Mouse (Mus musculus) liver, postnatal 0 days (tissue): Measurements from ENCODE around the gene Banp. TPM values are rescaled to one million over a fixed set of nuclear protein-coding genes. Genes with fewer than 3 reads are reported as not detected.
A peak's percentile ranks its signal among the peaks of the same experiment; 100 is the strongest.

Experiments used
- ATAC-seq: fragments of 200-750 bp; cut with Nextera tagmentation; 2 replicates; pipeline ENCODE4 v1.8.0; 2017; ENCODE audit warnings: mild to moderate bottlenecking, moderate library complexity
- DNase-seq: peaks from one replicate; pipeline ENCODE4 v3.0.0-alpha.2; 2016
- H3K27ac ChIP-seq: fragments of 300-500 bp; sonication (generic); 2 replicates; pipeline ENCODE4 v1.5.1; 2014; ENCODE audit warnings: antibody characterized with exemption, moderate library complexity, mild to moderate bottlenecking, low read depth
- H3K27me3 ChIP-seq: fragments of 300-500 bp; sonication (generic); 2 replicates; pipeline ENCODE4 v1.6.1; 2014; ENCODE audit warnings: low read length, control low read depth, mixed read lengths; ENCODE audit not compliant: insufficient read depth
- H3K36me3 ChIP-seq: fragments of 300-500 bp; sonication (generic); replicated peaks from 2 replicates; pipeline ENCODE4 v1.6.1; 2014; ENCODE audit warnings: mild to moderate bottlenecking, control low read depth, low read length, moderate library complexity, mixed read lengths; ENCODE audit not compliant: insufficient read depth
- H3K4me1 ChIP-seq: fragments of 300-500 bp; sonication (generic); 2 replicates; pipeline ENCODE4 v1.6.1; 2014; ENCODE audit warnings: antibody characterized with exemption, mild to moderate bottlenecking, control low read depth; ENCODE audit not compliant: insufficient read depth
- H3K4me2 ChIP-seq: fragments of 300-500 bp; sonication (generic); 2 replicates; pipeline ENCODE4 v1.6.1; 2014; ENCODE audit warnings: low read depth, mild to moderate bottlenecking, low read length, moderate library complexity, mixed read lengths
- H3K4me3 ChIP-seq: fragments of 300-500 bp; sonication (generic); 2 replicates; pipeline ENCODE4 v1.5.1; 2014; ENCODE audit warnings: low read depth, low read length
- H3K9ac ChIP-seq: fragments of 300-500 bp; sonication (generic); replicated peaks from 2 replicates; pipeline ENCODE4 v1.6.1; 2014; ENCODE audit warnings: mild to moderate bottlenecking, moderate library complexity
- H3K9me3 ChIP-seq: fragments of 300-500 bp; sonication (generic); 2 replicates; pipeline ENCODE4 v1.6.1; 2016; ENCODE audit warnings: mild to moderate bottlenecking, control low read depth, low read length, mixed read lengths
- CTCF ChIP-seq: sonication (generic); IDR thresholded peaks from 2 replicates; pipeline ENCODE4 v1.5.1; 2016; ENCODE audit warnings: antibody characterized with exemption, low read depth
- EP300 ChIP-seq: IDR thresholded peaks from 2 replicates; pipeline ENCODE4 v1.6.1; 2016; ENCODE audit warnings: antibody characterized with exemption, low read depth, mild to moderate bottlenecking
- WGBS: fragments of 180-500 bp; shearing (Covaris S2); extraction: QIAGEN DNeasy Blood & Tissue Kit; methylation state at CpG from one replicate; pipeline ENCODE4 v1.1.7; 2014; ENCODE audit not compliant: insufficient replicate concordance; 5-methylcytosine and 5-hydroxymethylcytosine counted together
- polyA plus RNA-seq: library from polyadenylated mRNA; unstranded; fragments of >200 nt; fragmentation: Nextera tagmentation; extraction: Ambion mirVana; gene quantifications from 2 replicates; pipeline ENCODE4 v1.2.1, GENCODE M21; 2015

The Banp gene
- polyA plus RNA-seq, 1 experiment from 2014 or later: 7.6 TPM

DNA sequence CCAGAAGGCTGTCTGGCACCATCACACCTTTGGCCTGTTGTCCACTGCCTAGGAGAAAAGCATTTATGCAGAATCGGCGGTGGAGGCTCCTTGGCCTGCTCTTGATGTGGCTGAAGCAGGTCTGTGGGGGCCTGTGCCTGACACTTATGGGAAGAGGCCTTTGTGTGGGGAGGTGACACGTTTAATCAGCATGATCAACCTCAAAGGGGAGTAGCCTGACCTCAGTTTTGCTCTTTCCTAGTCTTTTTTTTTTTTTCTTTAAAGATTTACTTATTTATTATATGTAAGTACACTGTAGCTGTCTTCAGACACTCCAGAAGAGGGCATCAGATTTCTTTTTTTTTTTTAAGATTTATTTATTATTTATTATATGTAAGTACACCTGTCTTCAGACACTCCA is 13.3 kb downstream of the Banp start:
- no peak for ATAC-seq
- Histone ChIP-seq H3K4me2 (no peak overlapping the region), H3K27ac (no peak overlapping the region), H3K27me3 (no peaks in the 10 kb centered on the region), H3K9ac (no peak overlapping the region), H3K4me3 (no peak overlapping the region), H3K9me3 (no peaks in the 10 kb centered on the region), H3K4me1 (peaks cover 24% of the 10 kb centered on the region), H3K36me3 (no peaks in the 10 kb centered on the region)
- TF ChIP-seq CTCF: no peak
- TF ChIP-seq EP300: no peak
- DNase-seq: no peak
- WGBS: 59% methylated on average over 3 of the region's 3 CpGs

DNA sequence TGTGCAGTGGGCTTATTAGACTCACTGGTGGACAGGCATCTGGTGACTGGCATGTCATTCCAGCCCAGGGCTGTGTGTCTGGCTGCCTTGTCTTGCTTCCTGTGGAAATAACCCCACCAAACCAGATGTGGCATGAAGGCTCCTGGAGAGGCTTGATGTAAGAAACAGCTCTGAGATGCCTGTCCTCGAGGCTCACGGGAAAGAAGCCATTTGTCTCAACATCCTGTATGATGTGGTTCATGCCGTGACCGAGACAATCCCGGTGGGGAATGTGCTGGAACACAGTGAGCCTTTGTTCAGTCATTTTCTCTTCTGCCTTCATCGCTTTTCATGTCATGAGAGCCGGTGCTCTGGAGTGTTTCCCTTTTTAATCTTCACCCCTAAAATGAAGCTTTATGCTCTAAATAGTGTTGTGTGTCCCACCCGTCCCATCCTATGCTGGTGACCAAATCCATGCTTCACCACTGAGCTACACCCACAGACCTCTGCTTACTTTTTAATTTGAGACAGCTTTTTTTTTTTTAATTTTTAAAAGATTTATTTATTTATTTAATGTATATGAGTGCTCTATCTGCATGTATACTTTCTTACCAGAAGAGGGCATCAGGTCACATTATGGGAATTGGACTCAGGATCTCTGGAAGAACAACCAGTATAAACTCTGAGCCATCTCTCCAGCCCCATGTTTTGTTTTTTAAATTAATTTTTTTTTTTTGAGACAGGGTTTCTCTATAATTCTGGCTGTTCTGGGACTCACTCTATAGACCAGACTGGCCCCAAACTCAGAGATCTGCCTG is 15.4 kb downstream of the Banp start:
- no peak overlapping the region for H3K27ac ChIP-seq
- H3K27me3 ChIP-seq: no peaks in the 10 kb centered on the region
- no peaks in the 10 kb centered on the region for H3K36me3 ChIP-seq
- no peak overlapping the region for H3K9ac ChIP-seq
- no peak for DNase-seq
- H3K9me3 ChIP-seq: no peaks in the 10 kb centered on the region
- peaks cover 15% of the 10 kb centered on the region for H3K4me1 ChIP-seq
- 84% methylated on average over 8 of the region's 8 CpGs for WGBS
- TF ChIP-seq CTCF (0 out of 2 replicates have a peak, but pooled peaks have one; percentile 9), EP300 (no peak)
- H3K4me2 ChIP-seq: no peak overlapping the region
- H3K4me3 ChIP-seq: no peak overlapping the region
- no peak for ATAC-seq

DNA sequence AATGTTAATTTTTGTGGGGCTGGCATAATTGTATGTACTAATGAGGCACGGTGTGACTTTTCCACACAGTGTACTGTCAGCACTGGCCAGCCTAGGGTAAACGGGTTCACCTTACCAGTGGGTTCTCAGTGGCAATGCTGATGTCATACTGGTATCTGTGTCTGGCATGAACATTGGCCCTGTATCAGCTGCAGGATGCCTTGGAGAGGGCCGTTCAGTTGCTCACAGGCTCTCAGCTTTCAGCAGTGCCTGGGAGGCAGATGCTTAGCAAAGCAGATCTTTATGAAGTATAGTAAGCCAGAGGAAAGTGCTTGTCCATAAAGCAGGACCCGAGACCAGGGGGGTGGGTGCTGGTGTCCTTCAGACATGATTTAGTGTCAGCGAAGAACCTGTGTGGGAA is 16.6 kb downstream of the Banp start:
- 76% methylated on average over 5 of the region's 5 CpGs for WGBS
- peaks cover 15% of the 10 kb centered on the region for H3K4me1 ChIP-seq
- H3K9me3 ChIP-seq: no peaks in the 10 kb centered on the region
- H3K36me3 ChIP-seq: peaks cover 6% of the 10 kb centered on the region
- no peak overlapping the region for H3K9ac ChIP-seq
- no peaks in the 10 kb centered on the region for H3K27me3 ChIP-seq
- no peak overlapping the region for H3K27ac ChIP-seq
- H3K4me2 ChIP-seq: no peak overlapping the region
- DNase-seq (no peak), ATAC-seq (no peak)
- TF ChIP-seq CTCF: no peak
- TF ChIP-seq EP300: no peak
- no peak overlapping the region for H3K4me3 ChIP-seq

GRCm38 (mm10) chr8:121966714-121967448 is 17.3 kb downstream of the Banp start:
- no peak overlapping the region for H3K27ac ChIP-seq

GRCm38 (mm10) chr8:121967977-121968376 is 18.4 kb downstream of the Banp start:
- H3K9ac ChIP-seq: 0 out of 2 replicates have a peak overlapping the region, but pooled peaks have one; percentile 27
- ATAC-seq (no peak), DNase-seq (no peak)
- no peak overlapping the region for H3K4me3 ChIP-seq
- peaks cover 6% of the 10 kb centered on the region for H3K36me3 ChIP-seq
- no peak overlapping the region for H3K4me2 ChIP-seq
- WGBS: 48% methylated on average over 4 of the region's 4 CpGs
- no peaks in the 10 kb centered on the region for H3K9me3 ChIP-seq
- peaks cover 15% of the 10 kb centered on the region for H3K4me1 ChIP-seq
- H3K27ac ChIP-seq: no peak overlapping the region
- no peaks in the 10 kb centered on the region for H3K27me3 ChIP-seq
- TF ChIP-seq CTCF (no peak), EP300 (no peak)

More at GRCm38 (mm10) chr8:121966714-121967448, 17.3 kb downstream of the Banp start:
- Histone ChIP-seq H3K36me3 (peaks cover 6% of the 10 kb centered on the region), H3K4me3 (no peak overlapping the region), H3K9me3 (no peaks in the 10 kb centered on the region), H3K9ac (0 out of 2 replicates have a peak overlapping the region, but pooled peaks have one; percentile 26), H3K4me2 (no peak overlapping the region), H3K4me1 (peaks cover 15% of the 10 kb centered on the region), H3K27me3 (no peaks in the 10 kb centered on the region)
- no peak for TF ChIP-seq CTCF
- 78% methylated on average over 7 of the region's 7 CpGs for WGBS
- ATAC-seq (no peak), DNase-seq (no peak)

DNA sequence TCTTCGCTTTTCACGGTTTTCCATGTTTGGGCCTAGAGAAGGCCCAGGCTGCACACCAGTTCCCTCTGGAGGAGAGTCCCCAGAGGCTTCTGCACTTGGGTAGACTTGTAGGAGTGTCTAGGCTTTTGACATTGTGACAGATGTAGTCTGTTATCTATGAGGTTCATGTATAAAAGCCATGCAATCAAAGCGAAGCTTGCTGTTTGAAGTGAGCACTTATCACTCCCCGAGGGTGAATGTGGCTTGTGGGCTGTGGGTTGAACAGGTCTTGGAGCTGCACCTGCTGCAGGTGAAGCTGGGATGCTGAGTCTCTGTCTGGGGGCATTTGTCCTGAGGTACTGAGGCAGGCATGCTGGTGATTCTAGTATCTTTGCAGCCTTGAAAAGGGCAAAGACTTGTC is 19.0 kb downstream of the Banp start:
- ATAC-seq: no peak
- DNase-seq: no peak

More for the DNA sequence above, 19.0 kb downstream of the Banp start:
- no peaks in the 10 kb centered on the region for H3K27me3 ChIP-seq
- no peak overlapping the region for H3K27ac ChIP-seq
- H3K9ac ChIP-seq: no peak overlapping the region
- H3K9me3 ChIP-seq: no peaks in the 10 kb centered on the region
- H3K4me1 ChIP-seq: peaks cover 15% of the 10 kb centered on the region
- no peak overlapping the region for H3K4me3 ChIP-seq
- no peak overlapping the region for H3K4me2 ChIP-seq
- peaks cover 6% of the 10 kb centered on the region for H3K36me3 ChIP-seq
- no peak for TF ChIP-seq EP300
- TF ChIP-seq CTCF: no peak
- WGBS: 50% methylated on average over 4 of the region's 4 CpGs
